Mouse (Mus musculus) embryonic facial prominence, embryonic 14.5 days (tissue): ENCODE results near the gene N4bp3. TPM values are rescaled to one million over a fixed set of nuclear protein-coding genes. Genes with fewer than 3 reads are reported as not detected.

ENCODE experiments used
- ATAC-seq: fragments of 200-750 bp; cut with Nextera tagmentation; 2 replicates; pipeline ENCODE4 v1.8.0; 2017; ENCODE audit warnings: low read depth, moderate number of reproducible peaks, moderate TSS enrichment
- DNase-seq: peaks from one replicate; pipeline ENCODE4 v3.0.0-alpha.2; 2015; ENCODE audit warnings: low spot score
- H3K27ac ChIP-seq: fragments of 300-500 bp; sonication (generic); replicated peaks from 2 replicates; pipeline ENCODE4 v1.5.1; 2014; ENCODE audit warnings: low read depth, mild to moderate bottlenecking, low read length, moderate library complexity
- H3K27me3 ChIP-seq: fragments of 300-500 bp; sonication (generic); replicated peaks from 2 replicates; pipeline ENCODE4 v1.6.1; 2014; ENCODE audit warnings: low read length; ENCODE audit not compliant: control insufficient read depth, insufficient read depth
- H3K36me3 ChIP-seq: fragments of 300-500 bp; sonication (generic); 2 replicates; pipeline ENCODE4 v1.6.1; 2014; ENCODE audit warnings: low read length, mixed read lengths; ENCODE audit not compliant: control insufficient read depth, insufficient read depth
- H3K4me1 ChIP-seq: fragments of 300-500 bp; sonication (generic); 2 replicates; pipeline ENCODE4 v1.6.1; 2014; ENCODE audit warnings: antibody characterized with exemption, low read length; ENCODE audit not compliant: control insufficient read depth, insufficient read depth
- H3K4me2 ChIP-seq: fragments of 300-500 bp; sonication (generic); 2 replicates; pipeline ENCODE4 v1.6.1; 2014; ENCODE audit warnings: low read depth, mild to moderate bottlenecking, low read length, moderate library complexity, mixed read lengths
- H3K4me3 ChIP-seq: fragments of 300-500 bp; sonication (generic); 2 replicates; pipeline ENCODE4 v1.5.1; 2014; ENCODE audit warnings: low read depth, mild to moderate bottlenecking, low read length
- H3K9ac ChIP-seq: fragments of 300-500 bp; sonication (generic); 2 replicates; pipeline ENCODE4 v1.6.1; 2014; ENCODE audit warnings: low read depth, mild to moderate bottlenecking, low read length, moderate library complexity, mixed read lengths
- H3K9me3 ChIP-seq: fragments of 300-500 bp; sonication (generic); 2 replicates; pipeline ENCODE4 v1.6.1; 2016; ENCODE audit warnings: low read length; ENCODE audit not compliant: control insufficient read depth
- WGBS: fragments of 180-500 bp; shearing (Covaris S2); extraction: QIAGEN DNeasy Blood & Tissue Kit; methylation state at CpG from one replicate; pipeline ENCODE4 v1.1.7; 2014; 5-methylcytosine and 5-hydroxymethylcytosine counted together
- polyA plus RNA-seq: library from polyadenylated mRNA; unstranded; fragments of >200 nt; fragmentation: Nextera tagmentation; extraction: Ambion mirVana; gene quantifications from 2 replicates; pipeline ENCODE4 v1.2.1, GENCODE M21; 2014

Gene N4bp3
- polyA plus RNA-seq, 1 experiment from 2014 or later = 32.1 TPM

DNA sequence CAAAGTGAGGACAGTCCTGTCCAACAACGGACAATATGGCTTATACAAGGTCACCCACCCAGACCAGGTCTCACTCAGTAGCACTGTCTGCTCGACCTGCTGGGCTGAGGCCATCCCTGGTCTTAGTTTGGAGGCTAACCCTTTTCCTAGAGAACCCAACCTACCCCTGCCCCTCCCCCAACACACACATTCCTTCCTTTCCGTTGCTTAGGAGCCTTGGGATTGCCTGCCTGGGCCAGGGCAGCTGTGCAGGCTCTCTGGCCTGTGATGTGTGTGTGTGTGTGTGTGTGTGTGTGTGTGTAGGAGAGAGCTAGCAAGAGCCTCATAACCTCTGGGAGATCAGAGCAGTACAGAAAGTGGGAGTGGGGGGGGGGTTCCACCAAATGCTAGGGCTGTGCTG lies 2.1 kb downstream of the N4bp3 start:
- no peaks in the 10 kb centered on the region for H3K9me3 ChIP-seq
- ATAC-seq = 0 out of 2 replicates have a peak, but pooled peaks have one; percentile 32

DNA sequence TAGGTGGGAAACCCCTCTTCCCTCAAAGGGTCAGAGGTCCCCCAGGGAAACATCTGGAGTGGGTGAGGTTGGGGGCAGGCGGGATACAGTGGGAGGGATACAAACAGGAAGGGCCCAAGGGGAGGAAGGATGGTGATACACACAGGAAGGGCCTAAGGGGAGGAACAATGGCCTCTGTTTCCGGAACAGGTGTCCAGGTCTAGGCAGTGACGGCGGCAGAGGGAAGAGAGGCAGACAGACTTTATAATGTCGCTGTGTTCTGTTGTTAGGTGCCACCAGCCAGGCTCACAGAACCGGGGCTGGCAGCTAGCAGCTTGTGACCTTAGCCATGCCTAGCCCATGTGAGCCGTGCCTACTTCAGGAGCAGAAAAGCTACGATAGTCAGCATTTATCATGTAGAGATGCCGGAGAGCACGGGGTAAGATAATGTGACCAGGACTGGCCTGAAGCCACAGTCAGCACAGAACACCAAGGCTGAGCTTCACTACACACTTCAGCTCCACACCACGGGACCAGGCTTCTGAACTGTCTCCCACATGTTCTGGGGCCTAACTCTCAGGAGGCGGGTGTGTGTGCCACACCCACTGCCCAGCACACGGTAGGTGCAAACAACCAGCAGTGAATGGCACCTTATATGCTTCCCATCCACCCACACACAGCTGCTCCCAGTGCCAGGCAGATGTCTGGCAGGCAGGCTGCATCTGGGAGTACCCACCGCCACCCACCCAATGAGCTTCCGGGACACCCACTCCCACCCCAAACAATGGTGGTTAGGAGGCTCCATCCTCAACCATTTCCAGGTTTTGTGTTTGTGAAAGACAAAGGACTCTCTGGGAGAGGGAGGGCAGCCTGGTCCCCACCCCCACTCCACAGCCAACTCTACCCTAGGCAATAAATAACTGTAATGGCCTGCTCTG lies 3.6 kb downstream of the N4bp3 start:
- Histone ChIP-seq H3K4me1 (peaks cover 20% of the 10 kb centered on the region; the same call in 1 of the 2 replicates), H3K4me2 (peak overlapping the region; percentile 95), H3K9me3 (no peaks in the 10 kb centered on the region), H3K36me3 (peaks cover 21% of the 10 kb centered on the region; the same call in 1 of the 2 replicates), H3K4me3 (no peak overlapping the region), H3K27ac (0 out of 2 replicates have a peak overlapping the region, but pooled peaks have one; percentile 17), H3K9ac (no peak overlapping the region), H3K27me3 (no peaks in the 10 kb centered on the region)
- 54% methylated on average over 14 of the region's 15 CpGs for WGBS
- ATAC-seq (no peak), DNase-seq (peak; percentile 23)

More for the DNA sequence above, 2.1 kb downstream of the N4bp3 start:
- peaks cover 9% of the 10 kb centered on the region; the same call in 1 of the 2 replicates for H3K36me3 ChIP-seq
- peak overlapping the region; percentile 79 for H3K9ac ChIP-seq
- DNase-seq = peak; percentile 63
- peak overlapping the region; percentile 95 for H3K4me2 ChIP-seq
- peak overlapping the region; percentile 68 for H3K4me3 ChIP-seq
- H3K27ac ChIP-seq = peak overlapping the region; percentile 71
- no peaks in the 10 kb centered on the region for H3K27me3 ChIP-seq
- peaks cover 16% of the 10 kb centered on the region; the same call in 1 of the 2 replicates for H3K4me1 ChIP-seq
- WGBS = 24% methylated on average over 3 of the region's 3 CpGs

- H3K36me3 ChIP-seq = peaks cover 24% of the 10 kb centered on the region; the same call in 1 of the 2 replicates
- DNase-seq = no peak
- no peak overlapping the region for H3K4me3 ChIP-seq
- H3K27ac ChIP-seq = no peak overlapping the region
- ATAC-seq = no peak
- H3K9ac ChIP-seq = no peak overlapping the region
- H3K4me1 ChIP-seq = peaks cover 20% of the 10 kb centered on the region; the same call in 1 of the 2 replicates
- H3K9me3 ChIP-seq = no peaks in the 10 kb centered on the region
- no peaks in the 10 kb centered on the region for H3K27me3 ChIP-seq
- 80% methylated on average over 7 of the region's 7 CpGs for WGBS
- no peak overlapping the region for H3K4me2 ChIP-seq
Observed at GRCm38 (mm10) chr11:51646245-51646644, 4.4 kb downstream of the N4bp3 start.

DNA sequence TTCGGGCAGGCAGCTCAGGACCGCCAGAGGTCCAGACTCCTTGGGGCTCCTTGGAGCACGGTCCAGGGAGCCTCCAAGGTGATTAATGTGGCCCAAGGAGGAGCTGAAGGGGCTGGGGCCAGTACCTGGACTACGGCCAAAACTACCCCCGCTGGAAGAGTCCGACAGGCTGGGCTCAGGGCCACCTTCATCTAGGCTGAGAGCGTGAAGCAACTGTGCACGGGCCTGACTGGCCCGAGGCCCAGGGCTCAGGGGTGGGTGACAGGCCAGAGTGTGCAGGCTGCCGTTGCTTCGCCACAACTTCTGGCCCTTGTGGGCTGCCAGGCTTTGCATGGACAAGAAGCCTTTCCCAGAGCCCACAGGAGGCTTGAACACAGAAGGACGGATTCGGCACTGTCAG lies 5.3 kb downstream of the N4bp3 start:
- Histone ChIP-seq H3K4me1 (peaks cover 20% of the 10 kb centered on the region; the same call in 1 of the 2 replicates), H3K36me3 (peaks cover 24% of the 10 kb centered on the region; the same call in 1 of the 2 replicates), H3K4me2 (no peak overlapping the region), H3K27me3 (no peaks in the 10 kb centered on the region), H3K9me3 (no peaks in the 10 kb centered on the region), H3K4me3 (no peak overlapping the region), H3K9ac (no peak overlapping the region), H3K27ac (no peak overlapping the region)
- DNase-seq (no peak), ATAC-seq (no peak)
- 78% methylated on average over 13 of the region's 13 CpGs for WGBS

GRCm38 (mm10) chr11:51644217-51644616 lies 6.4 kb downstream of the N4bp3 start:
- Histone ChIP-seq H3K36me3 (peaks cover 24% of the 10 kb centered on the region; the same call in 1 of the 2 replicates), H3K9ac (no peak overlapping the region), H3K4me1 (peaks cover 14% of the 10 kb centered on the region; the same call in 1 of the 2 replicates), H3K27me3 (no peaks in the 10 kb centered on the region), H3K27ac (no peak overlapping the region), H3K9me3 (no peaks in the 10 kb centered on the region), H3K4me2 (no peak overlapping the region), H3K4me3 (no peak overlapping the region)
- 71% methylated on average over 16 of the region's 16 CpGs for WGBS
- DNase-seq (no peak), ATAC-seq (no peak)

GRCm38 (mm10) chr11:51643761-51644160 lies 6.9 kb downstream of the N4bp3 start:
- ATAC-seq (peak; percentile 39; the same call in 1 of the 2 replicates), DNase-seq (peak; percentile 59)
- no peak overlapping the region for H3K4me3 ChIP-seq
- peaks cover 9% of the 10 kb centered on the region; the same call in 1 of the 2 replicates for H3K4me1 ChIP-seq
- 51% methylated on average over 15 of the region's 15 CpGs for WGBS
- no peaks in the 10 kb centered on the region for H3K27me3 ChIP-seq
- no peaks in the 10 kb centered on the region for H3K9me3 ChIP-seq
- peak overlapping the region; percentile 15; the same call in 1 of the 2 replicates for H3K9ac ChIP-seq
- peaks cover 24% of the 10 kb centered on the region; the same call in 1 of the 2 replicates for H3K36me3 ChIP-seq
- no peak overlapping the region for H3K4me2 ChIP-seq
- peak overlapping the region; percentile 55; the same call in 1 of the 2 replicates for H3K27ac ChIP-seq

DNA sequence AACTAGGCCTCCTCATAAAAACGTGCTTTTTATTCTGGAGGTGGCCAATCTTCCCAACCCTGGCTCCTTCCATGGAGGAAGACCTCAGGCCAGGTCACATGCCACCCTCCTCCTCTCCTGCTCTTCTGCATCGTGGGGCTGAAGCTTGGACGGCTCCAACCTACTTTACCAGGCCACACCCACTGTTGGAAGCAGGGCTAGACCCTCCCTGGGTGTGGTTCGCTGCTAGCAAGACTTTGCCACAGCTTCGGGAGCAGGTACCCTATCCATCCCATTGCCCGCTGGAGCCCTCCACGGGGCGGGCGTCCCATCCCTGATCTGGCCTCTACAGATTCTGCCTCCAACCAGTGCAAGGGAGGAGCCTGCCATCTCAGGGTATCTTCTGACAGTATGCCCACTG lies 7.4 kb downstream of the N4bp3 start:
- H3K27ac ChIP-seq = peak overlapping the region; percentile 55; the same call in 1 of the 2 replicates
- no peak for ATAC-seq
- no peak for DNase-seq
- no peak overlapping the region for H3K4me3 ChIP-seq
- 77% methylated on average over 9 of the region's 9 CpGs for WGBS
- H3K27me3 ChIP-seq = no peaks in the 10 kb centered on the region
- peaks cover 4% of the 10 kb centered on the region; the same call in 1 of the 2 replicates for H3K4me1 ChIP-seq
- H3K36me3 ChIP-seq = peaks cover 24% of the 10 kb centered on the region; the same call in 1 of the 2 replicates
- peak overlapping the region; percentile 15; the same call in 1 of the 2 replicates for H3K9ac ChIP-seq
- no peak overlapping the region for H3K4me2 ChIP-seq
- no peaks in the 10 kb centered on the region for H3K9me3 ChIP-seq

DNA sequence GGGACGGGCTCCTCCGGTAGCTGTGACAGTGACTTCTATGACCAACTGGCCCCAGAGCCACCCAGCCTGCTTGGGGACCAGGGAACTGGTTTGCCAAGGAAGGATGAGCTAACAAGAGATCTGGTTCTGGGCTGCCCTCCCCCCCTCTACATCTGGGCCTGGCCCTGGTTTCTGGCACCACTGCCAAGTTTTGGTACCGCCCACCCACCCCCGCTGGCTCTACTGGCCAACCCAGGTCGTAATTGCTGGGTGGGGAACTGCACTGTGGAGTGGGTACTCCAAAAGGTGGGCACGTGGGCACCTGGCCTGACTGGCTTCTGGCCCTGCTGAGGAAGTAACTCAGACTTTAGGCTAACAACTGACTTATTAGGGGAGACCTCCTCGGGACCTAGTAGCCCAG lies 9.9 kb downstream of the N4bp3 start:
- WGBS = 76% methylated on average over 7 of the region's 7 CpGs
- H3K27ac ChIP-seq = no peak overlapping the region

More for the DNA sequence above, 9.9 kb downstream of the N4bp3 start:
- Histone ChIP-seq H3K27me3 (no peaks in the 10 kb centered on the region), H3K4me1 (peaks cover 12% of the 10 kb centered on the region; the same call in 1 of the 2 replicates), H3K9me3 (no peaks in the 10 kb centered on the region), H3K4me3 (no peak overlapping the region), H3K36me3 (peaks cover 22% of the 10 kb centered on the region; the same call in 1 of the 2 replicates), H3K4me2 (no peak overlapping the region), H3K9ac (no peak overlapping the region)
- DNase-seq = no peak
- no peak for ATAC-seq
